Mouse (Mus musculus) mesoderm, embryonic 11.5 days (tissue): ENCODE measurements at regions not wholly inside any gene's neighbourhood (a gene's known extent, or its start where the extent isn't known, plus 50 kb on each side); places are given as distances from the start of the nearest gene placed in this dataset.
"Not testable (repeated sequence)": the region's sequence is repeated elsewhere in the genome, so short reads cannot be mapped to it uniquely, and the experiment has no call there.

ENCODE experiments used
- DNase-seq: peaks from one replicate; pipeline ENCODE4 v3.0.0-alpha.2; 2012; ENCODE audit warnings: low read depth, low spot score

- DNase-seq, result not testable (repeated sequence)
Observed at GRCm38 (mm10) chr2:95433996-95434395, 884.0 kb upstream of the Lrrc4c start.

- no peak for DNase-seq
Observed at GRCm38 (mm10) chr2:95440957-95441356, 877.0 kb upstream of the Lrrc4c start.

GRCm38 (mm10) chr2:95443245-95443799, 874.6 kb upstream of the Lrrc4c start:
- DNase-seq, result peak; percentile 2

GRCm38 (mm10) chr2:95448897-95449296, 869.1 kb upstream of the Lrrc4c start:
- peak; percentile 63 for DNase-seq

GRCm38 (mm10) chr2:95479827-95480226, 838.1 kb upstream of the Lrrc4c start:
- DNase-seq, result no peak

GRCm38 (mm10) chr2:95483397-95483796, 834.6 kb upstream of the Lrrc4c start:
- no peak for DNase-seq

- DNase-seq, result no peak
Observed at GRCm38 (mm10) chr2:95487580-95488135, 830.3 kb upstream of the Lrrc4c start.

- DNase-seq, result no peak
Observed at GRCm38 (mm10) chr2:95494026-95494697, 823.8 kb upstream of the Lrrc4c start.

GRCm38 (mm10) chr2:95494698-95495088, 823.3 kb upstream of the Lrrc4c start:
- DNase-seq, result peak; percentile 2

- no peak for DNase-seq
Observed at GRCm38 (mm10) chr2:95511286-95511685, 806.7 kb upstream of the Lrrc4c start.

GRCm38 (mm10) chr2:95521624-95522023, 796.3 kb upstream of the Lrrc4c start:
- no peak for DNase-seq

GRCm38 (mm10) chr2:95524590-95525266, 793.2 kb upstream of the Lrrc4c start:
- DNase-seq, result no peak

- no peak for DNase-seq
Observed at GRCm38 (mm10) chr2:95564089-95564488, 753.9 kb upstream of the Lrrc4c start.

- DNase-seq, result no peak
Observed at GRCm38 (mm10) chr2:95575882-95576281, 742.1 kb upstream of the Lrrc4c start.

GRCm38 (mm10) chr2:95579201-95579600, 738.8 kb upstream of the Lrrc4c start:
- no peak for DNase-seq

- DNase-seq, result no peak
Observed at GRCm38 (mm10) chr2:95586002-95586401, 732.0 kb upstream of the Lrrc4c start.

GRCm38 (mm10) chr2:95587044-95587443, 730.9 kb upstream of the Lrrc4c start:
- DNase-seq, result peak; percentile 4

- peak; percentile 2 for DNase-seq
Observed at GRCm38 (mm10) chr2:95613354-95613753, 704.6 kb upstream of the Lrrc4c start.

GRCm38 (mm10) chr2:95637533-95637932, 680.4 kb upstream of the Lrrc4c start:
- DNase-seq, result no peak

- DNase-seq, result peak; percentile 6
Observed at GRCm38 (mm10) chr2:95674347-95674746, 643.6 kb upstream of the Lrrc4c start.

GRCm38 (mm10) chr2:95715355-95715754, 602.6 kb upstream of the Lrrc4c start:
- DNase-seq, result no peak
